Mouse (Mus musculus) E14TG2a.4 (cell line): ENCODE data around the gene Ly6g6f.
"Not testable (repeated sequence)": the region's sequence is repeated elsewhere in the genome, so short reads cannot be mapped to it uniquely, and the experiment has no call there.

Experiments used
- H3K27me3 ChIP-seq: 2 replicates; pipeline ENCODE4 v1.6.1; 2014; ENCODE audit warnings: low read length, control low read depth; ENCODE audit not compliant: insufficient read depth
- H3K36me3 ChIP-seq: 2 replicates; pipeline ENCODE4 v1.6.1; 2014; ENCODE audit warnings: low read length, control low read depth; ENCODE audit not compliant: insufficient read depth
- H3K4me1 ChIP-seq: replicated peaks from 2 replicates; pipeline ENCODE4 v1.6.1; 2014; ENCODE audit warnings: low read depth, low read length, control low read depth
- H3K4me3 ChIP-seq: replicated peaks from 2 replicates; pipeline ENCODE4 v1.5.1; 2014; ENCODE audit warnings: mild to moderate bottlenecking, low read length
- H3K9me3 ChIP-seq: 2 replicates; pipeline ENCODE4 v1.6.1; 2014; ENCODE audit warnings: low read length, control low read depth
- CTCF ChIP-seq: conservative IDR thresholded peaks from 2 replicates; pipeline ENCODE4 v1.5.1; 2014; ENCODE audit warnings: low read length
- NANOG ChIP-seq: IDR thresholded peaks from 2 replicates; pipeline ENCODE4 v1.6.1; 2014; ENCODE audit warnings: borderline replicate concordance, low read length, mixed read lengths
- POU5F1 ChIP-seq: IDR thresholded peaks from 2 replicates; pipeline ENCODE4 v1.6.1; 2014; ENCODE audit warnings: low read length, borderline replicate concordance

The Ly6g6f gene

DNA sequence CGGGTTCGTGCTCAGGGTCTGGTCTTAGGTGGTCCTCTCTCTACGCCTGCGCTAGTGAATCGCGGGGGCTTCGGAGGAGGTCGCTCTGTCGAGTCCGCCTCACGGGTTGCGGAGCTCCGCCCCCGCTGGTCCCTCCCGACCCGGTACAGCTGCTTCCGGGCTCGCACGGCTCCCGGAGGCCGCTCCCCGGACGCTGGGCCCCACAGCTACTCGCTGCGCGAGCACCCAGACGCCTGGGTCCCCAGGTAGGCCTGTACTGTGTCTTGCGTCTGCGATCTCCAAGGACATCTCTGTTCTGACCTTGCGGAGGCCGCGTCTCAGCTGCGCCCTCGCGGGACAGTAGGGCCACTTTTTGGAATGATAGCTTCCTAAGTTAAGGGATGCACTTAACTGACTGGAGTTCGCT is 40.8 kb upstream of the Ly6g6f start, which contains the start of gene D17H6S53E:
TSS of gene D17H6S53E (plus strand) at position 168 of the 406 bp plus-strand sequence.
- peaks cover 54% of the 10 kb centered on the region for H3K4me1 ChIP-seq
- H3K27me3 ChIP-seq: peaks cover 12% of the 10 kb centered on the region
- H3K4me3 ChIP-seq: peak within 1 kb of the TSS; percentile 75
- TF ChIP-seq NANOG (no peak), CTCF (no peak), POU5F1 (no peak)
- H3K36me3 ChIP-seq: peaks cover 29% of the 10 kb centered on the region
- H3K9me3 ChIP-seq: no peaks in the 10 kb centered on the region

GRCm38 (mm10) chr17:35125578-35125977 is 40.2 kb upstream of the Ly6g6f start:
- Histone ChIP-seq H3K4me1 (peaks cover 48% of the 10 kb centered on the region), H3K4me3 (peak overlapping the region; percentile 75; the same call in 1 of the 2 replicates), H3K36me3 (peaks cover 29% of the 10 kb centered on the region), H3K9me3 (no peaks in the 10 kb centered on the region), H3K27me3 (peaks cover 12% of the 10 kb centered on the region)
- TF ChIP-seq NANOG (no peak), POU5F1 (no peak)

DNA sequence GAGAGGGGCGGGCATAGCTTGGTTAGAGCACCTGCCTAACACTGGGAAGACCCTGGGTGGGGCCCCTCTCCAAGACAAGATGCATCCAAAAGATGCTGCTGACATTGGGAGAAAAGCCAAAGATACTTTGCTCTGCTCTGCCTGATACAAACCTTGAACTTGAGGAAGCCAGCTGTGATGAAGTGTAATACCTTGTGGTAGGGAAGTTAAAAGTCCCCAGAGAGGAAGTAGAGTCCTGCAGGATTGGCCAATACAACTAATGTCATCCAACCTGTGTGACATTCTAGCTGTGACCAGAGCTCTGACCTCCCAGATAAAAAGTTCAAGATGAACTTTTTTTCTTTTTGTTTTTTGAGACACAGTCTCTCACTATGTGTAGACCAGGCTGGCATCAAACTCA is 39.7 kb upstream of the Ly6g6f start:
- H3K4me3 ChIP-seq: 0 out of 2 replicates have a peak overlapping the region, but pooled peaks have one; percentile 75
- peaks cover 12% of the 10 kb centered on the region for H3K27me3 ChIP-seq
- no peak for TF ChIP-seq POU5F1
- TF ChIP-seq CTCF: no peak
- no peak for TF ChIP-seq NANOG
- H3K9me3 ChIP-seq: no peaks in the 10 kb centered on the region
- H3K4me1 ChIP-seq: peaks cover 48% of the 10 kb centered on the region
- H3K36me3 ChIP-seq: peaks cover 30% of the 10 kb centered on the region

GRCm38 (mm10) chr17:35124261-35124896 is 39.0 kb upstream of the Ly6g6f start:
- not testable (repeated sequence) for H3K9me3 ChIP-seq, H3K4me3 ChIP-seq
- Histone ChIP-seq H3K36me3 (peaks cover 37% of the 10 kb centered on the region), H3K4me1 (peaks cover 52% of the 10 kb centered on the region), H3K27me3 (peaks cover 12% of the 10 kb centered on the region)

- peaks cover 59% of the 10 kb centered on the region for H3K4me1 ChIP-seq
Measured at GRCm38 (mm10) chr17:35123287-35123686, 37.9 kb upstream of the Ly6g6f start.

DNA sequence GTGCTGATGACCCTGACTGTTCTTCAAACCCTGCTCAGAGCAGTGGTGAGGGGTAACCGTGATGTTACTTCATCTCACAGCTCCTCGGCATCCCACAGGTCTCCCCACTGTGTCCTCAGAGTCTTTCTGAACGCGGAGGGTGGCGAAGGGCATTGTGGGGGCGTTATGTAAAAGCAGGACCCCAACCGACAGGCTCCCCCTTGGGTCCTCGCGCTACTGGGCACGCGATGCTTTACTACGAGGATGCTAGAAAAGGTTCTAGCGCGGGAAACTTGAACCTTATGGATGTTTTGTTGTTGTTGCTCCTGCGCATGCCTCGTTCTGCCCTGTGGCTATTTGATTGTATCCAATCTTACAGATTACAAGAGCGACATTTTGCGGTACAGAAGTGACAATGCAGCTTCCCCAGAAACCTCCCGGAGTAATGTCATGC is 36.5 kb upstream of the Ly6g6f start, which contains the start of gene Csnk2b:
TSS of gene Csnk2b (minus strand) at position 183 of the 433 bp plus-strand sequence.
- no peak for TF ChIP-seq CTCF
- TF ChIP-seq NANOG: no peak
- no peak for TF ChIP-seq POU5F1
- Histone ChIP-seq H3K4me3 (peak within 1 kb of the TSS; percentile 98), H3K27me3 (peaks cover 5% of the 10 kb centered on the region), H3K9me3 (no peaks in the 10 kb centered on the region), H3K36me3 (peaks cover 58% of the 10 kb centered on the region), H3K4me1 (peaks cover 57% of the 10 kb centered on the region)

More at GRCm38 (mm10) chr17:35123287-35123686, 37.9 kb upstream of the Ly6g6f start:
- Histone ChIP-seq H3K27me3 (peaks cover 12% of the 10 kb centered on the region), H3K36me3 (peaks cover 48% of the 10 kb centered on the region)
- H3K9me3 ChIP-seq, H3K4me3 ChIP-seq: not testable (repeated sequence)

GRCm38 (mm10) chr17:35121143-35121799 is 35.9 kb upstream of the Ly6g6f start, which contains the start of gene Gpank1:
Gene Gpank1, plus strand, starts transcription at chr17:35121455.
- TF ChIP-seq POU5F1 (no peak), CTCF (no peak), NANOG (no peak)

DNA sequence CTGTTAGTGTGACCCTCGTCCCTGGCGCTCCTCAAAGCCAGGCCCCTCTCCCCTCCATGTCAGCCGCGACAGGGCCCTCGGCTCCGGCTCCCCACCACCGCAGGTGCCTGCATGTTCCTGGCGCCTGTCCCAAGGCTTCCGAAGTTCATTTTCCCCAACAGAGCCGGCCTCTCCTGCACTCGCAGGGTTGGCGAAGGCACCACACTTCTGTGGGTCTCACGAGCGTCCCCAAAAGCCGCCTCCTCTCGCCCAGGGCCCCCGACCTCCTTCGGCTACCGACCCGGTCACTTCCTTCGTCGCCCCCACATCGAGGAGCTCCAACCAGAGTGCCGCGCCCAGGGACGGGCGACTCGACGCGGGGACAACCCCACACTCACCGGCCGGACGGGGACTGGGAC is 35.3 kb upstream of the Ly6g6f start:
- H3K4me1 ChIP-seq: peaks cover 60% of the 10 kb centered on the region
- peak overlapping the region; percentile 98 for H3K4me3 ChIP-seq
- peaks cover 68% of the 10 kb centered on the region for H3K36me3 ChIP-seq
- no peak for TF ChIP-seq NANOG
- no peak for TF ChIP-seq CTCF
- no peak for TF ChIP-seq POU5F1
- H3K9me3 ChIP-seq: no peaks in the 10 kb centered on the region
- H3K27me3 ChIP-seq: no peaks in the 10 kb centered on the region

More at GRCm38 (mm10) chr17:35121143-35121799, 35.9 kb upstream of the Ly6g6f start, which contains the start of gene Gpank1:
- no peaks in the 10 kb centered on the region for H3K9me3 ChIP-seq
- peaks cover 55% of the 10 kb centered on the region for H3K4me1 ChIP-seq
- no peaks in the 10 kb centered on the region for H3K27me3 ChIP-seq
- H3K36me3 ChIP-seq: peaks cover 63% of the 10 kb centered on the region
- peak within 1 kb of the TSS; percentile 98 for H3K4me3 ChIP-seq
